Mouse (Mus musculus): ENCODE measurements around the gene Gm3336. TPM values are rescaled to one million over a fixed set of nuclear protein-coding genes. Genes with fewer than 3 reads are reported as not detected.

The Gm3336 gene
- polyA plus RNA-seq, 1 experiment = 0.26 TPM

- H3K4me3 ChIP-seq (replicated peaks) = no peak overlapping the region
- H3K27me3 ChIP-seq (replicated peaks) = peaks cover 7% of the 10 kb centered on the region
- no peaks in the 10 kb centered on the region for H3K36me3 ChIP-seq (replicated peaks; ENCODE audit: low read length)
- no peaks in the 10 kb centered on the region for H3K9me3 ChIP-seq
- peaks cover 58% of the 10 kb centered on the region for H3K4me1 ChIP-seq
- TF ChIP-seq FLI1 (IDR thresholded peaks at IDR 0.05; ENCODE audit: low read length) (no peak), GATA1 (IDR thresholded peaks at IDR 0.05; ENCODE audit: borderline replicate concordance, low read length) (no peak)
Observed at GRCm38 (mm10) chr8:70691727-70692231, 26.6 kb upstream of the Gm3336 start.

- Histone ChIP-seq H3K4me1 (peaks cover 66% of the 10 kb centered on the region), H3K9me3 (no peaks in the 10 kb centered on the region), H3K27me3 (replicated peaks) (peaks cover 3% of the 10 kb centered on the region), H3K36me3 (replicated peaks; ENCODE audit: low read length) (no peaks in the 10 kb centered on the region), H3K4me3 (replicated peaks) (peak overlapping the region; percentile 47)
- TF ChIP-seq GATA1 (IDR thresholded peaks at IDR 0.05; ENCODE audit: borderline replicate concordance, low read length) = no peak
- no peak for TF ChIP-seq FLI1 (IDR thresholded peaks at IDR 0.05; ENCODE audit: low read length)
Observed at GRCm38 (mm10) chr8:70693636-70694035, 24.7 kb upstream of the Gm3336 start.

GRCm38 (mm10) chr8:70695318-70696018 is 22.9 kb upstream of the Gm3336 start:
- Histone ChIP-seq H3K36me3 (replicated peaks; ENCODE audit: low read length) (no peaks in the 10 kb centered on the region), H3K4me1 (peaks cover 61% of the 10 kb centered on the region), H3K9me3 (no peaks in the 10 kb centered on the region), H3K27me3 (replicated peaks) (no peaks in the 10 kb centered on the region), H3K4me3 (replicated peaks) (peak overlapping the region; percentile 88)
- no peak for TF ChIP-seq FLI1 (IDR thresholded peaks at IDR 0.05; ENCODE audit: low read length)
- TF ChIP-seq GATA1 (IDR thresholded peaks at IDR 0.05; ENCODE audit: borderline replicate concordance, low read length) = no peak

GRCm38 (mm10) chr8:70696019-70696885 is 22.1 kb upstream of the Gm3336 start:
- H3K4me3 ChIP-seq (replicated peaks) = peak overlapping the region; percentile 88
- TF ChIP-seq FLI1 (IDR thresholded peaks at IDR 0.05; ENCODE audit: low read length) (no peak), GATA1 (IDR thresholded peaks at IDR 0.05; ENCODE audit: borderline replicate concordance, low read length) (no peak)
- H3K27me3 ChIP-seq (replicated peaks) = no peaks in the 10 kb centered on the region
- H3K4me1 ChIP-seq = peaks cover 69% of the 10 kb centered on the region
- H3K36me3 ChIP-seq (replicated peaks; ENCODE audit: low read length) = peaks cover 4% of the 10 kb centered on the region
- H3K9me3 ChIP-seq = no peaks in the 10 kb centered on the region

DNA sequence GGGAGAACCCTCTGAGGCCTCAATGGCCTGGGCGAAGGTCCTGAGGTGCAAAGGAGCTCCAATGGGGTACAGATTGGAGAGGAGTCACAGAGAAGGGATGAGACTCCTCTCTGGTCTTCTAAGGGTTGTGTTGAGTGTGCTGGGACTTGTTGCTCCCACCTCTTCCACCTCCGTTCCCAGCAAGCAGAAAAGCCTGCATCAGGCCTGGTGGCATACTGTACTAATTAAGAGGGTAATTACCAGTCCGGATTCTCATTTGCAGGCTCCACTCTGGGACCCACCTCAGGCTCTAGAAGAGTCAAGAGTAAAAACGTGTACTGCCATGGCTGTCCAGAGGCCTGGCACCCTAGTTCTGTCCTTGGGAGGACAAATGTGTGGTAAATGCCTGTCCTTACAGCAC is 21.4 kb upstream of the Gm3336 start:
- peaks cover 67% of the 10 kb centered on the region for H3K4me1 ChIP-seq
- peak overlapping the region; percentile 88 for H3K4me3 ChIP-seq (replicated peaks)

DNA sequence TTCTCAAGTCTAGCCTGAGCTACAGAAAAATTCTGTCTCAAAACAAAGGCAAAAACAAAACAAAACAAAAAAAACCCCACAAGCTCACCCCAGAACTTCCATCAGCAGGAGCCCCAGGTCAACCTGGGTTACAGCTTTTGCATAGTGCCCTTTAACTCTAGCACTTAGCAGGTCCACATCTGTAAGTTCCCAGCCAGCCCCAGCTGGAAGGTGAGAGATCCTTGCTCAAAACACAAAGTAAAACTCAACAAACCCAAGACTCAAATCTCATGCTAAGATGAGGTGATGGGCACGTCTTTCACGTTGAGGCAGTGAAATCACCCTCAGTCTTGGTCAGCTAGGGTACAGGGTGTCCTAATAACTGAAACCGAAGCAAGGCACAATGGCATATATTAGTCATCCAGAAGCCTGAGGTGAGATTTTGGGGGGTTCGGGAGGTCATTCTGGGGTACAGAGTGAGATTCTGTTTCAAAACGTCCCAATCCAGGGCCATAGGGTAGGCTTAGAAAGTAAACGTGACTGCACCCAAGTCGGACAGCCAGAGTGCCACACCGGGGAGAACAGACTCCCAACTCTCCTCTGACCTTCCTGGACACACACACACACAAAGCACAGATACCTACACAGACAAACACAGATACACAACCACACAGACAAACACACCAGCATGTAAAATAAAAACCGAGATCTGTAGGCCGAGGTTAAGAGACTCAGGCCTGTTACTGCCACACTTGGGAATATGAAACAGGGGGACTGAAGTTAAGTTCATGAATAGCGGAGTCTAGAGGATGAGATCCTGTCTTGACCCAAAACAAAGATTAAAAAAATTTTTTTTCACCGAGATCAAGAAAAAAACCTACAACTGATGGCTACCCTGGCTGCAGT is 20.7 kb upstream of the Gm3336 start:
- H3K27me3 ChIP-seq (replicated peaks) = no peaks in the 10 kb centered on the region
- TF ChIP-seq FLI1 (IDR thresholded peaks at IDR 0.05; ENCODE audit: low read length) = no peak
- no peak for TF ChIP-seq GATA1 (IDR thresholded peaks at IDR 0.05; ENCODE audit: borderline replicate concordance, low read length)
- H3K9me3 ChIP-seq = no peaks in the 10 kb centered on the region
- peaks cover 70% of the 10 kb centered on the region for H3K4me1 ChIP-seq
- H3K4me3 ChIP-seq (replicated peaks) = peak overlapping the region; percentile 98
- peaks cover 9% of the 10 kb centered on the region for H3K36me3 ChIP-seq (replicated peaks; ENCODE audit: low read length)

More for the DNA sequence above, 21.4 kb upstream of the Gm3336 start:
- Histone ChIP-seq H3K36me3 (replicated peaks; ENCODE audit: low read length) (peaks cover 7% of the 10 kb centered on the region), H3K9me3 (no peaks in the 10 kb centered on the region), H3K27me3 (replicated peaks) (no peaks in the 10 kb centered on the region)
- TF ChIP-seq FLI1 (IDR thresholded peaks at IDR 0.05; ENCODE audit: low read length) (no peak), GATA1 (IDR thresholded peaks at IDR 0.05; ENCODE audit: borderline replicate concordance, low read length) (no peak)

- TF ChIP-seq FLI1 (IDR thresholded peaks at IDR 0.05; ENCODE audit: low read length) (no peak), GATA1 (IDR thresholded peaks at IDR 0.05; ENCODE audit: borderline replicate concordance, low read length) (no peak)
- H3K27me3 ChIP-seq (replicated peaks) = no peaks in the 10 kb centered on the region
- H3K4me3 ChIP-seq (replicated peaks) = peak within 1 kb of the TSS; percentile 98
- H3K4me1 ChIP-seq = peaks cover 72% of the 10 kb centered on the region
- peaks cover 11% of the 10 kb centered on the region for H3K36me3 ChIP-seq (replicated peaks; ENCODE audit: low read length)
- no peaks in the 10 kb centered on the region for H3K9me3 ChIP-seq
Observed at GRCm38 (mm10) chr8:70698310-70699109, 19.8 kb upstream of the Gm3336 start, which contains the start of gene Jund. TSS of gene Jund (plus strand) at chr8:70698949.

DNA sequence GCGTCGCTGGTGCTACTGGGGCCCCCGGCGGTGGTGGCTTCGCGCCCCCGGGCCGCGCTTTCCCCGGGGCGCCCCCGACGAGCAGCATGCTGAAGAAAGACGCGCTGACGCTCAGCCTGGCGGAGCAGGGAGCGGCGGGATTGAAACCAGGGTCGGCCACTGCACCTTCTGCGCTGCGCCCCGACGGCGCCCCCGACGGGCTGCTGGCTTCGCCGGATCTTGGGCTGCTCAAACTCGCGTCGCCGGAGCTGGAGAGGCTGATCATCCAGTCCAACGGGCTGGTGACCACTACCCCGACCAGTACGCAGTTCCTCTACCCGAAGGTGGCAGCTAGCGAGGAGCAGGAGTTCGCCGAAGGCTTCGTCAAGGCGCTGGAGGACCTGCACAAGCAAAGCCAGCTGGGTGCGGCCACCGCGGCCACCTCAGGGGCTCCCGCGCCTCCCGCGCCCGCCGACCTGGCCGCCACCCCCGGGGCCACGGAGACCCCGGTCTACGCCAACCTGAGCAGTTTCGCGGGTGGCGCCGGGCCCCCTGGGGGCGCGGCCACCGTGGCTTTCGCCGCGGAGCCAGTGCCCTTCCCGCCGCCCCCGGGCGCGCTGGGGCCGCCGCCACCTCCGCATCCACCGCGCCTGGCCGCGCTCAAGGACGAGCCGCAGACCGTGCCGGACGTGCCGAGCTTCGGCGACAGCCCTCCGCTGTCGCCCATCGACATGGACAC is 19.1 kb upstream of the Gm3336 start:
- H3K36me3 ChIP-seq (replicated peaks; ENCODE audit: low read length) = peaks cover 11% of the 10 kb centered on the region
- peak overlapping the region; percentile 98 for H3K4me3 ChIP-seq (replicated peaks)
- H3K27me3 ChIP-seq (replicated peaks) = no peaks in the 10 kb centered on the region
- peaks cover 70% of the 10 kb centered on the region for H3K4me1 ChIP-seq
- TF ChIP-seq GATA1 (IDR thresholded peaks at IDR 0.05; ENCODE audit: borderline replicate concordance, low read length) (no peak), FLI1 (IDR thresholded peaks at IDR 0.05; ENCODE audit: low read length) (no peak)
- H3K9me3 ChIP-seq = no peaks in the 10 kb centered on the region
